Mouse (Mus musculus) limb, embryonic 13.5 days (tissue): ENCODE results near the gene Gm45785. TPM values are rescaled to one million over a fixed set of nuclear protein-coding genes. Genes with fewer than 3 reads are reported as not detected.

ENCODE experiments used
- ATAC-seq: fragments of 200-750 bp; cut with Nextera tagmentation; 2 replicates; pipeline ENCODE4 v1.8.0; 2017; ENCODE audit warnings: low read depth, moderate number of reproducible peaks, moderate TSS enrichment; ENCODE audit not compliant: low FRiP score
- H3K27ac ChIP-seq: fragments of 300-500 bp; sonication (generic); 2 replicates; pipeline ENCODE4 v1.5.1; 2015; ENCODE audit warnings: inconsistent platforms, mild to moderate bottlenecking, moderate library complexity
- H3K27me3 ChIP-seq: fragments of 300-500 bp; sonication (generic); 2 replicates; pipeline ENCODE4 v1.6.1; 2015; ENCODE audit warnings: mild to moderate bottlenecking, inconsistent platforms
- H3K36me3 ChIP-seq: fragments of 300-500 bp; sonication (generic); 2 replicates; pipeline ENCODE4 v1.6.1; 2015; ENCODE audit warnings: inconsistent platforms, mild to moderate bottlenecking, moderate library complexity
- H3K4me1 ChIP-seq: fragments of 300-500 bp; sonication (generic); 2 replicates; pipeline ENCODE4 v1.6.1; 2015; ENCODE audit warnings: inconsistent platforms
- H3K4me2 ChIP-seq: fragments of 300-500 bp; sonication (generic); replicated peaks from 2 replicates; pipeline ENCODE4 v1.6.1; 2015; ENCODE audit warnings: inconsistent platforms, mild to moderate bottlenecking, moderate library complexity
- H3K4me3 ChIP-seq: fragments of 300-500 bp; sonication (generic); 2 replicates; pipeline ENCODE4 v1.5.1; 2015; ENCODE audit warnings: moderate library complexity, mild to moderate bottlenecking, inconsistent platforms
- H3K9ac ChIP-seq: fragments of 300-500 bp; sonication (generic); 2 replicates; pipeline ENCODE4 v1.6.1; 2015; ENCODE audit warnings: mild to moderate bottlenecking, inconsistent platforms
- H3K9me3 ChIP-seq: fragments of 300-500 bp; sonication (generic); 2 replicates; pipeline ENCODE4 v1.6.1; 2016; ENCODE audit warnings: inconsistent platforms
- WGBS: fragments of 180-500 bp; shearing (Covaris S2); methylation state at CpG from one replicate; pipeline ENCODE4 v1.1.7; 2015; 5-methylcytosine and 5-hydroxymethylcytosine counted together
- polyA plus RNA-seq: library from polyadenylated mRNA; unstranded; fragments of >200 nt; fragmentation: Nextera tagmentation; extraction: Ambion mirVana; gene quantifications from 2 replicates; pipeline ENCODE4 v1.2.1, GENCODE M21; 2015

Gm45785 gene
- polyA plus RNA-seq, 1 experiment from 2014 or later: not detected

- peak within 1 kb of the TSS; percentile 81 for H3K9ac ChIP-seq
- peak; percentile 96 for ATAC-seq
- peak within 1 kb of the TSS; percentile 95 for H3K4me3 ChIP-seq
- H3K27ac ChIP-seq: peak within 1 kb of the TSS; percentile 76
- peaks cover 40% of the 10 kb centered on the region for H3K36me3 ChIP-seq
- H3K4me1 ChIP-seq: peaks cover 21% of the 10 kb centered on the region
- H3K4me2 ChIP-seq: peak within 1 kb of the TSS; percentile 73
- no peaks in the 10 kb centered on the region for H3K9me3 ChIP-seq
- no peaks in the 10 kb centered on the region for H3K27me3 ChIP-seq
- under 1% methylated on average over 59 of the region's 59 CpGs for WGBS
These were observed 25.8 kb upstream of the Gm45785 start, which contains the start of the genes Psmd13 and Sirt3 for GRCm38 (mm10) chr7:140881696-140882468. TSS of gene Psmd13 (plus strand) at chr7:140881968. TSS of gene Sirt3 (minus strand) at chr7:140882309.

GRCm38 (mm10) chr7:140880865-140881515 lies 24.9 kb upstream of the Gm45785 start:
- Histone ChIP-seq H3K4me1 (peaks cover 21% of the 10 kb centered on the region), H3K9me3 (no peaks in the 10 kb centered on the region), H3K27ac (0 out of 2 replicates have a peak overlapping the region, but pooled peaks have one; percentile 76), H3K4me2 (peak overlapping the region; percentile 73), H3K9ac (peak overlapping the region; percentile 81), H3K36me3 (peaks cover 40% of the 10 kb centered on the region), H3K4me3 (peak overlapping the region; percentile 95), H3K27me3 (no peaks in the 10 kb centered on the region)
- 15% methylated on average over 8 of the region's 8 CpGs for WGBS
- no peak for ATAC-seq

- Histone ChIP-seq H3K36me3 (peaks cover 39% of the 10 kb centered on the region), H3K4me3 (peak overlapping the region; percentile 95; the same call in 1 of the 2 replicates), H3K27me3 (no peaks in the 10 kb centered on the region), H3K9me3 (no peaks in the 10 kb centered on the region), H3K27ac (no peak overlapping the region), H3K9ac (no peak overlapping the region), H3K4me1 (peaks cover 21% of the 10 kb centered on the region), H3K4me2 (peak overlapping the region; percentile 73)
- WGBS: 87% methylated on average over 3 of the region's 3 CpGs
- ATAC-seq: no peak
These were observed 24.3 kb upstream of the Gm45785 start for GRCm38 (mm10) chr7:140880419-140880818.

- H3K4me3 ChIP-seq: no peak overlapping the region
- H3K9me3 ChIP-seq: no peaks in the 10 kb centered on the region
- H3K36me3 ChIP-seq: peaks cover 37% of the 10 kb centered on the region
- H3K4me1 ChIP-seq: peaks cover 21% of the 10 kb centered on the region
- no peak for ATAC-seq
- no peak overlapping the region for H3K4me2 ChIP-seq
- 89% methylated on average over 7 of the region's 7 CpGs for WGBS
- H3K27me3 ChIP-seq: no peaks in the 10 kb centered on the region
- H3K27ac ChIP-seq: no peak overlapping the region
- H3K9ac ChIP-seq: no peak overlapping the region
These were observed 23.2 kb upstream of the Gm45785 start for GRCm38 (mm10) chr7:140879355-140879754.

GRCm38 (mm10) chr7:140877364-140877763 lies 21.2 kb upstream of the Gm45785 start:
- 79% methylated on average over 6 of the region's 6 CpGs for WGBS
- no peak overlapping the region for H3K27ac ChIP-seq
- H3K4me2 ChIP-seq: no peak overlapping the region
- H3K9me3 ChIP-seq: no peaks in the 10 kb centered on the region
- no peak for ATAC-seq
- H3K9ac ChIP-seq: no peak overlapping the region
- no peak overlapping the region for H3K4me3 ChIP-seq
- no peaks in the 10 kb centered on the region for H3K27me3 ChIP-seq
- H3K36me3 ChIP-seq: peaks cover 36% of the 10 kb centered on the region
- H3K4me1 ChIP-seq: peaks cover 12% of the 10 kb centered on the region

GRCm38 (mm10) chr7:140874224-140874623 lies 18.1 kb upstream of the Gm45785 start:
- no peaks in the 10 kb centered on the region for H3K4me1 ChIP-seq
- H3K27me3 ChIP-seq: no peaks in the 10 kb centered on the region
- no peak overlapping the region for H3K4me2 ChIP-seq
- ATAC-seq: no peak
- 84% methylated on average over 4 of the region's 4 CpGs for WGBS
- no peak overlapping the region for H3K9ac ChIP-seq
- H3K9me3 ChIP-seq: no peaks in the 10 kb centered on the region
- no peak overlapping the region for H3K27ac ChIP-seq
- H3K4me3 ChIP-seq: no peak overlapping the region
- H3K36me3 ChIP-seq: peaks cover 39% of the 10 kb centered on the region

- Histone ChIP-seq H3K9ac (no peak overlapping the region), H3K4me2 (no peak overlapping the region), H3K4me1 (no peaks in the 10 kb centered on the region), H3K4me3 (no peak overlapping the region), H3K27me3 (no peaks in the 10 kb centered on the region), H3K27ac (no peak overlapping the region), H3K9me3 (no peaks in the 10 kb centered on the region), H3K36me3 (peaks cover 77% of the 10 kb centered on the region)
- ATAC-seq: no peak
- 91% methylated on average over 12 of the region's 12 CpGs for WGBS
These were observed 8.6 kb upstream of the Gm45785 start for GRCm38 (mm10) chr7:140864761-140865160.

- peaks cover 16% of the 10 kb centered on the region for H3K4me1 ChIP-seq
- H3K36me3 ChIP-seq: peaks cover 68% of the 10 kb centered on the region
- 86% methylated on average over 5 of the region's 5 CpGs for WGBS
- H3K4me3 ChIP-seq: no peak overlapping the region
- no peak overlapping the region for H3K27ac ChIP-seq
- no peaks in the 10 kb centered on the region for H3K9me3 ChIP-seq
- no peak overlapping the region for H3K9ac ChIP-seq
- no peaks in the 10 kb centered on the region for H3K27me3 ChIP-seq
- ATAC-seq: no peak
- no peak overlapping the region for H3K4me2 ChIP-seq
These were observed 4.6 kb upstream of the Gm45785 start for GRCm38 (mm10) chr7:140860728-140861127.

- H3K36me3 ChIP-seq: peaks cover 64% of the 10 kb centered on the region
- peaks cover 22% of the 10 kb centered on the region for H3K4me1 ChIP-seq
- H3K9me3 ChIP-seq: no peaks in the 10 kb centered on the region
- 74% methylated on average over 6 of the region's 6 CpGs for WGBS
- no peak overlapping the region for H3K27ac ChIP-seq
- H3K27me3 ChIP-seq: no peaks in the 10 kb centered on the region
- H3K4me3 ChIP-seq: no peak overlapping the region
- no peak overlapping the region for H3K9ac ChIP-seq
- no peak overlapping the region for H3K4me2 ChIP-seq
- no peak for ATAC-seq
These were observed 3.9 kb upstream of the Gm45785 start for GRCm38 (mm10) chr7:140859997-140860396.

GRCm38 (mm10) chr7:140858746-140859145 lies 2.6 kb upstream of the Gm45785 start:
- Histone ChIP-seq H3K9ac (peak overlapping the region; percentile 87), H3K4me1 (peaks cover 28% of the 10 kb centered on the region), H3K4me3 (peak overlapping the region; percentile 88), H3K9me3 (no peaks in the 10 kb centered on the region), H3K27ac (no peak overlapping the region), H3K27me3 (no peaks in the 10 kb centered on the region), H3K36me3 (peaks cover 63% of the 10 kb centered on the region), H3K4me2 (peak overlapping the region; percentile 100)
- WGBS: 93% methylated on average over 8 of the region's 8 CpGs
- ATAC-seq: no peak

- ATAC-seq: peak; percentile 41
- Histone ChIP-seq H3K27me3 (no peaks in the 10 kb centered on the region), H3K4me2 (peak within 1 kb of the TSS; percentile 100), H3K4me1 (peaks cover 28% of the 10 kb centered on the region), H3K4me3 (peak within 1 kb of the TSS; percentile 88), H3K27ac (peak within 1 kb of the TSS; percentile 83), H3K9ac (peak within 1 kb of the TSS; percentile 87), H3K36me3 (peaks cover 63% of the 10 kb centered on the region), H3K9me3 (no peaks in the 10 kb centered on the region)
- 38% methylated on average over 40 of the region's 40 CpGs for WGBS
These were observed 1.7 kb upstream of the Gm45785 start, which contains the start of gene Bet1l for GRCm38 (mm10) chr7:140857550-140858505. TSS of gene Bet1l (minus strand) at chr7:140857577.
